Mouse (Mus musculus): ENCODE data around the gene Lgi2.

GRCm38 (mm10) chr5:52565813-52566531 lies at the start of gene Lgi2:
- TF ChIP-seq EP300 (IDR thresholded peaks at IDR 0.05; ENCODE audit: low read depth) (no peak), CTCF (IDR thresholded peaks at IDR 0.05; ENCODE audit: low read depth) (no peak)
